Mouse (Mus musculus) mouse embryonic stem cell (cell line): ENCODE data around the gene Sdk2.

Experiments
- in situ Hi-C, 2 experiments: fragments of 300-500 bp; cut with MboI; formaldehyde crosslinking; loops; 1 replicate in 1 of 2; 3 replicates in 1 of 2; pipeline ENCODE4 v1.14.3; 2019 to 2020; ENCODE audit warnings: low sequenced_read_pairs in 2 of 2, low pct_unique_long_range_greater_than_20kb in 1 of 2, mixed read lengths in 1 of 2; ENCODE audit not compliant: unreplicated experiment in 1 of 2

The Sdk2 gene

GRCm38 (mm10) chr11:113787432-113788182 is 279.2 kb downstream of the Sdk2 start:
- in situ Hi-C loops: no loop called here

GRCm38 (mm10) chr11:113787009-113787408 is 279.8 kb downstream of the Sdk2 start:
- in situ Hi-C loops: no loop called here

DNA sequence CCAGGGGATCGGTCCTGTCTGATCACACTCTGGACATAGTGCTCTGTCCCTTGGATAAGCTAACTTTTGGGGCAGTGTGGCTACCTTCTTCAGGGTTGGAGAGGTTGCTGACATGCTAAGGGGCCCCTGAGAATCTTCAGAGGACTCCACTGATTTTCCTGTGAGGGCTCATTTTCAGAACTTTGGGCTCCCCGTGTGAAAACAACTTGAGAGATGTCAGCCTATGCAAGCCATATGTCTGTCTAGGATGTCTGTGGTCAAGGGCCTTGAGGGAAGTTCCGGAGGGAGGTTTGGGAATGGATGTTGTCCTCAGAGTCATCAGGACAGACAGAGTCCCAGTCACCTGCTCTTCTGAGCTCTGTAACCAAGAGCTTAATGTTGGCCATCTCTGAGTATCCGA is 280.5 kb downstream of the Sdk2 start:
- in situ Hi-C loops: no loop called here

DNA sequence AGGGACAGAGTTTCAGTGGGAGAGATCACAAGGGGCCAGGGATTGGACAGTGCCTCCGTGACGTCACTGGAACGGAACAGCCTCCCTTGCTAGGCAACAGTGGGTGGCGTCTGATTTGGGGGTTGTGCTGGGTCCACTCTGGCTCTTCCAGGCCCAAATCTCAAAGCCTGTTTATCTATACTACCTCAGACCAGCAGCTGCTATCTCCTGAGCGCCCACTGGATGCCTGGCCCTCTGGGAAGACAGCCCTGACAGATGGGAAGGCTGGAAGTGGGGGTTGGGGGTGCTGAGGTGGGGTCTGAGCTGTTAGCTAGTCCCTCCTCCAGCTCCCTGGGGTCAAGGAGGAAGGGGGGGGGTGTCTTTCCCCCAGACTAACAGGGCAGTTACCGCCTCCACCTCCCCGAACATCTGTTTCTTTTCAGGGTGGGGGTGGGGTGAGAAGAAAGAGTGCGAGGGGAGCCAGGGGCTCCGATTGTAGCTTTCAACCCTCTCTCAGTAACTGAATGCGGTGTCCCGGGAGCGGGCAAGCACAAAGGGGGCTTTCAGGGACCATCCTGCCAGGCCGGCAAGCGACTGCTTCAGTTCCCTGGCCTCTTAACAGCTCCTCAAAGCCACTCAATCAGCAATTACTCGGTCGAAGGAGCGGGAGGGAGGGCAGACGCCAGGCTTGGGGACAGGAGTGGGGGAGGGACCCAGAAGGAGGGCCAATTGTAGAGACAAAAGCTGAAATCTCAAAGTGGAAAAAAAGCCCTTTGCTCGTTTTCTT is 281.3 kb downstream of the Sdk2 start:
- in situ Hi-C loops: no loop called here

DNA sequence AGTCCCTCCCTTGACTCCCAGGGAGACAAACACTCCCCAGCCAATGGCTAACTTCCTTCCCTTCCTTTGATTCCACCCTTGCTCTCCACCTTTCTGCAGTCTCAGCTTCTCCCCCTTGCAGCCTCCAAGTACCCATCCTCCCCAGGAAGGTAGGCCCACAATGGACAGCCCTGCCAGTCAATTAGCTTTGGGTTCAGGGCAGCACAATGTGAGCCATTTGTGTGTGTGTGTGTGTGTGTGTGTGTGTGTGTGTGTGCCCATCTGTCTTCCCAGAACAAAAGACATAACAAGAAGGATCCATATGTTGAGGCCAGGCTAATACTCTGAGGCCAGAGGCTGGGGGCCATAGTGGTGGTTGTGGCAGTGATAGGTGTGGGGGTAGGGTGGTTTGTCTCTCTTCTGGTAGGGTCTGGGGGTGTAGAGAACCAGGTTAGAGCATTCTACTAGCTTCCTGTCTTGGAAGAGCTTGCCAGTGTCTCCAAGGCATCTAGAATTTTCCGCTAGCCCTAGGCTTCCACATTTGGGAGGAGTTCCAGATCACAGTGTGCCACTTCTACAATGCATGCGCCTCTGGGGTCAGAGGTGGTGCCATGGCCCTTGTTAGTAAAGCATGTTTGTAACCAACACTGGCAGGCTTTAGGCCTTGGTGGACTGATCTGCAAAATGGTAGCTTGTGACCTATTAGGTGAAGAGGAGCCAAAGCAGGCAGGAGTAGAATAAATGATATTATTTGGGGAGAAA is 282.0 kb downstream of the Sdk2 start:
- in situ Hi-C loops: no loop called here

DNA sequence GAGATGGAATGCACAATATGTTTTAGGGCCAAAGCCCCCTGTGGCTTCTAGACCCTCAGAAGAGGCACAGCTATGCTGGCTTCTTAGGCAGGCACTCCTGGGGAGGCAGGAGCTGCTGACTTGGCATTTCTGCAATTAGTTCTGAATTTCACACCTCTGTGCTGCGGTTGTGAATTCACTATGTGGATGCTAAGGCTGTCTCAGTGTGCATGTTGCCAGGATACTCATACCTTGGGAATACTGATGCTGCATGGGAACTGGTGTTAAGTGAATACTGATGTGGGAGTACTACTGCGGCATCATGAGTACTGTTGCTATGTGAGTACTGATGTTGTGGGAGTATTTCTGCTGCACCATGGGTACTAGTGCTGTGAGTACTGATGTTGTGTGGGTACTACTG is 284.4 kb downstream of the Sdk2 start:
- in situ Hi-C loops: no loop called here

DNA sequence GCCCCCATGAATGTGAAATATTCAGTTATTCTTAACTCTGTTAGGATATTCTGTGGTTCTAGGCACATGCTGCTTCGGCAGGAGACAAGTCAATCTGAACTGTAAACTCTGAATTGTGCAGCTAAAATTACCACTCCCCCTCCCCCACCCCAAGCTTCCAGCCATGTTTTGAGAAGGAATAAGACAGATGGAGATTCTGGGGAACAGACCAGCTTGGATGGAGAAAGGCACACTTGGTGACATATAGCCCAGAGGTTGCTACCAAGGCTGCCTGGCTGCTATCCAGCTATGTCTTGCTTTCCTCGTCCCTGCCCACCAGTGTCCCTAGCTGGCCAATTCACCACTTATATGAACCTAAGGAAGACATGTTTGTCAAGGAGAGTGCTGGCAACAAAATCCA is 284.8 kb downstream of the Sdk2 start:
- in situ Hi-C loops: no loop called here

- in situ Hi-C loops: no loop called here
These were observed 287.2 kb downstream of the Sdk2 start for GRCm38 (mm10) chr11:113779680-113780041.

- in situ Hi-C loops: no loop called here
These were observed 287.8 kb downstream of the Sdk2 start for GRCm38 (mm10) chr11:113778733-113779679.

DNA sequence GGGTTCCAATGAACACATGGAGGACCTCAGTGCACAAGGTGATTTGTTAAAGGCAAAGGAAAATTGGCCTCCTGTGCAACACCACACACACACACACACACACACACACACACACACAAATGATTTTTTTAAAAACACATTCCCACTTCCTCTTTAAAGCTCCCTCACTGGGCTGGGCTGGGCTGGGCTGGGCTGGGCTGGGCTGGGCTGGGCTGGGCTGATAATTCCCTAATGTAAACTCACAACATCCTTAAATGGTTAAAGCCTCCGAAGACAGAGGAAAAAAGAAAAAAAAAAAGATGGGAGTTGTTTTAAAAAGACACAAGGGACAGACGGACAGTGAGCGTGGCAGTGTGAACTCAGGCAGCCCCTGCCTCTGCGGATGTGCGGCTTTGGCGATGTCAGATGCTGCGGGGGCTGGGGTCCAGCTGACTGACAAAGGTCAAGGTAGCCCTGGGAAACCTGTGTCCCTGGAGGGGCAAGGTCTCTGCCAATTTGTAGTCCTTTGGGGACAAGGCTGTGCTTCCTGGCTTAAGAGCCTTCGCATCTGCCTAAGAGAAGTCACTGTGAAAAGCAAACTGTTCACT is 288.9 kb downstream of the Sdk2 start:
- in situ Hi-C loops: no loop called here

- in situ Hi-C loops: no loop called here
These were observed 289.9 kb downstream of the Sdk2 start for GRCm38 (mm10) chr11:113776851-113777511.

GRCm38 (mm10) chr11:113774773-113775172 is 292.1 kb downstream of the Sdk2 start:
- in situ Hi-C loops: no loop called here

DNA sequence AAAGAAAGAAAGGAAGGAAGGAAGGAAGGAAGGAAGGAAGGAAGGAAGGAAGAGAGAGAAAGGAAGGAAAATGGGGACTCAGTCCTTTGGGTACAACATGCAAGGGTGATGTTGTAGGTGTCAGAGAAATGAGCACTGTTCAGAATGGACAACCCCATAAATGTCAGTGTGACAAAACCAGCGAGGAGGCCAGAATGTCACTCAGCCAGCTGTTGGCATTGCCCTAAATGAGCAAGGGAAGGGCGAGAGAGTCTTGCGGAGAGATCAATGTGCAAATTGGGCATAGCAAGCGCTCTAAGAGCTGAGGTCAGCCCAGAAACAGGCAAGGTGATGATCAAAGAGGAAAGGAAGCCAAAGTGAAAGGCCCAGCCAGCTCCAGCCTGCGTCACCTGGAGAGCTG is 293.7 kb downstream of the Sdk2 start:
- in situ Hi-C loops: no loop called here

GRCm38 (mm10) chr11:113771187-113771586 is 295.7 kb downstream of the Sdk2 start:
- in situ Hi-C loops: no loop called here

- in situ Hi-C loops: no loop called here
These were observed 298.5 kb downstream of the Sdk2 start for GRCm38 (mm10) chr11:113768356-113768755.

- in situ Hi-C loops: no loop called here
These were observed 299.6 kb downstream of the Sdk2 start for GRCm38 (mm10) chr11:113767285-113767684.

DNA sequence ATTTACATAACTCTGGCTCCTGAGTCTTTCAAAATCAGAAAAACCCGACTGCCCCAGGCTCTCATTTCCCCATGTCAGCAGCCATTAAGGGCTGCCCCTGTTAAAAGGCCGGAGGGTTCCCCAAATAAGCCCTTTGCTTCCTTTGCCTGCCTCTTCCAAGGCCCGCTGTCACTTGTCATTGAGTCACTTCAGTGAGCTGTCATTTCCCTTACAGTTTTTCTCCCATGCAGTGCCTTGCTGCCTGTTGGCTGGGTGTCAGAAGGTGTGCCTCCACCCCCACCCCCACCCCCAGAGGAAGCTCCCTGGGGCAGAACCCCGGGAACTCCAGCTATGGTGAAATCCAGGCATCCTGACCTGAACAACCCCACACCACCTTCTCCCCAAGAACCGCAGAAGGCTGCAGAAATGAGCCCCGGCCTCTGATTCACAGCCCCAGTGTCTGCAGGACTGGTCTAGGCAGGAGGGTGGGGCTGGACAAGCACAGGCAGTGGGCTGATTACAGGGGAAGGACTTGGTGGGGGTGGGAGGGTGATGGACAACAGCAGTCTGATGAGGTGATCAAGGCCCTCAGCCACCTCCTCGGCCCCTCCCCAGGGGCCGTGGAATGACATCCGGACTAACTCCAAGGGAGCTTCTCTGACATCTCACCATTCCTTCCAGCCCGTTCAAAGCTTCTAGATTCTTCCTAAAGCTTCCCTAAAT is 300.4 kb downstream of the Sdk2 start:
- in situ Hi-C loops: no loop called here
